Mouse (Mus musculus): ENCODE results near the gene Ift88. TPM values are rescaled to one million over a fixed set of nuclear protein-coding genes. Genes with fewer than 3 reads are reported as not detected.

Gene Ift88
- polyA plus RNA-seq, 1 experiment from 2014 or later: 15.4 TPM

DNA sequence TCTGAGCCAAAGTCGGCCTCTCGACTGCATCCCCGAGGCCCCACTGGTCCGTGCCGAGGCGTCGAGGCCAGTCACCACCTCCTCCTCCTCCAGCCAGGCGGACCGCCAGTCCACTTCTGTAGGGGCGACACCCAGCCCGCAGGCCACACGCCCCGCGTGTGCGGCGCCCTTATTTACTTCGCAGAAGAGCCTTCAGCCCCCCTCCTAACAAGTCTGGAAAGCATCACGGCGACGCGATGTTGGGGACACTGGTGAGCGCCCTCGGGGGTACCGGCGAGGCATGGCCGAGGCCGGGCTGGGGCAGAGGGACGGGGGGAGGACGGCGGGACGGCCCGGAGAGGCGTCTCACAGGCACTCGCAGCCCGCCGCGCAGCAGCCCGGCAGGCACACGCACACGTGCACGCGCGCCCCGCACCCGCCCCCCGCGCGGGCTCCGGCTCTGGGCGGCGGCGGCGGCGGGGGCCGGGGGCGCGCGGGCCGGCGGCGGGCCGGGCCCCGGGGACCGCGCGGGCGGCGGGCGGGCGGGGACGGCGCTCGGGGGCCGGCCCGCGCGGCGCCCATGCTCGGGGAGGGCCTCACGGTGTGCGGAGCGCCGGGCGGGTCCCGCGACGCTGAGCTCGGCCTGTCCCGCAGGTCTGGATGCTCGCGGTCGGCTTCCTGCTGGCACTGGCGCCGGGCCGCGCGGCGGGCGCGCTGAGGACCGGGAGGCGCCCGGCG, 101.0 kb downstream of the Ift88 start, which contains the start of gene Il17d:
Il17d (plus strand) TSS at position 107 of the 717 bp plus-strand sequence.
- Histone ChIP-seq H3K9ac (ENCODE audit: low read length) (peak within 1 kb of the TSS; percentile 78), H3K4me2 (ENCODE audit: low read length) (peak within 1 kb of the TSS; percentile 84), H3K9me3 (replicated peaks; ENCODE audit: control insufficient read depth, low read length) (no peaks in the 10 kb centered on the region), H3K27ac (ENCODE audit: low read depth, low read length) (peak within 1 kb of the TSS; percentile 68; the same call in 1 of the 2 replicates), H3K27me3 (replicated peaks; ENCODE audit: control insufficient read depth, insufficient read depth, low read length) (peaks cover 2% of the 10 kb centered on the region; the same call in 1 of the 2 replicates), H3K4me1 (ENCODE audit: control insufficient read depth, insufficient read depth, low read length) (peaks cover 5% of the 10 kb centered on the region), H3K36me3 (ENCODE audit: control insufficient read depth, insufficient read depth, low read length) (no peaks in the 10 kb centered on the region), H3K4me3 (ENCODE audit: low read depth, low read length) (peak within 1 kb of the TSS; percentile 75)
- DNase-seq (ENCODE audit: low spot score) (peak; percentile 62), ATAC-seq (peak; percentile 51)
- under 1% methylated on average over 48 of the region's 104 CpGs for WGBS

DNA sequence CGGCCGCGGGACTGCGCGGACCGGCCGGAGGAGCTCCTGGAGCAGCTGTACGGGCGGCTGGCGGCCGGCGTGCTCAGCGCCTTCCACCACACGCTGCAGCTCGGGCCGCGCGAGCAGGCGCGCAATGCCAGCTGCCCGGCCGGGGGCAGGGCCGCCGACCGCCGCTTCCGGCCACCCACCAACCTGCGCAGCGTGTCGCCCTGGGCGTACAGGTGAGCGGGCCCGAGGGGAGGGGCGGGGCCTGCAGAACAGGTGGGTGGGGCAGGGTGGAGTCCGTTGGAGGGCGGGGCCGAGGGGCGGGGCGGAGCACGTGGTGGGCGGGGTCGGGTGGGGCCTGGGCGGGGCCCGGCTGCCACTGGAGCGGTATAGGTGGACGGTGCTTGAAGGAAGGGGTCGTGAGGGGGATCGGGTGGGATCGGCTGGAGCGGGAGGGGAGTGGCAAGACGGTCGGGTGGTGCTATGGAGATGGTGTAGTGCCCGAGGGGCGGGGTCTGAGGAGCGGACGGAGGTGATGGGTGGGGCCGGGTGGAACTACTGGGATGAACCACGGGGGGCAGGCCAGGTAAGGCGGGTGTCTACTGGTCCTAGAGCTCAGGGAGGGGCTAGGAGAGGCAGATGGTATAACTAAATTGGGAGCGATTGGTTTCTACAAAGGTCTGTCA, 101.7 kb downstream of the Ift88 start:
- ATAC-seq: peak; percentile 82
- DNase-seq (ENCODE audit: low spot score): peak; percentile 56
- H3K9ac ChIP-seq (ENCODE audit: low read length): peak overlapping the region; percentile 78
- peak overlapping the region; percentile 68; the same call in 1 of the 2 replicates for H3K27ac ChIP-seq (ENCODE audit: low read depth, low read length)
- H3K4me1 ChIP-seq (ENCODE audit: control insufficient read depth, insufficient read depth, low read length): peaks cover 5% of the 10 kb centered on the region
- peak overlapping the region; percentile 75 for H3K4me3 ChIP-seq (ENCODE audit: low read depth, low read length)
- H3K36me3 ChIP-seq (ENCODE audit: control insufficient read depth, insufficient read depth, low read length): no peaks in the 10 kb centered on the region
- under 1% methylated on average over 41 of the region's 60 CpGs for WGBS
- H3K4me2 ChIP-seq (ENCODE audit: low read length): peak overlapping the region; percentile 84
- no peaks in the 10 kb centered on the region for H3K9me3 ChIP-seq (replicated peaks; ENCODE audit: control insufficient read depth, low read length)
- H3K27me3 ChIP-seq (replicated peaks; ENCODE audit: control insufficient read depth, insufficient read depth, low read length): peaks cover 2% of the 10 kb centered on the region; the same call in 1 of the 2 replicates

DNA sequence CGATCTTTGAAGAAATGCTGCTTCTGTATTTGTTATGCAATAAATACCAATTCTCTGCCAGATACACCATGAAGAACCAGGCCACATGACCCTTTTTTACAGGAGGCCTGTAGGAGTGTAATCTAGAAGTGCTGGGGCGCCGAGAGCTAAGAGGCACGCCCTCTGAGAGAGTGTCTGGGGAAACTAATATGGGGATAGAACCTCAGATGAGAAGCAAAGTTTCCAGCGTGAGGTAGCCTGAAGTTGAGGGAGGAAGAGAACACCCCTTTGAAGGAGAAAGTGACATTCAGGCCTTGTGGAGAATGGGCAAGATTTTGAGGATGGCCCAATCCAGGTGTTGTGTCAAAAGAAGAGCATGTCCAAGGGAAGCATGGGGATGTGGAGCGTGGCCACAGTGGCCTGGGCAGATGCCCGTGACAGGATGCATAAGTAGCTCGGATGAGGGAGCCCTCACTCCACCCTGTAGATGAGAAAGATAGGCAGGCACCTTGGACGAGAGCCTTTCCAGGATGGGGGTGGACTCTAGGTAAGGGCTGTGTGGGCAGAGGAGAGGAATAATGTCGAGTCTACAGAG, 102.3 kb downstream of the Ift88 start:
- H3K4me3 ChIP-seq (ENCODE audit: low read depth, low read length): peak overlapping the region; percentile 75
- peaks cover 5% of the 10 kb centered on the region for H3K4me1 ChIP-seq (ENCODE audit: control insufficient read depth, insufficient read depth, low read length)
- H3K9ac ChIP-seq (ENCODE audit: low read length): no peak overlapping the region
- peak overlapping the region; percentile 84 for H3K4me2 ChIP-seq (ENCODE audit: low read length)
- no peak overlapping the region for H3K27ac ChIP-seq (ENCODE audit: low read depth, low read length)
- DNase-seq (ENCODE audit: low spot score) (no peak), ATAC-seq (peak; percentile 14; the same call in 1 of the 2 replicates)
- peaks cover 2% of the 10 kb centered on the region; the same call in 1 of the 2 replicates for H3K27me3 ChIP-seq (replicated peaks; ENCODE audit: control insufficient read depth, insufficient read depth, low read length)
- WGBS: 50% methylated on average over 10 of the region's 10 CpGs
- no peaks in the 10 kb centered on the region for H3K9me3 ChIP-seq (replicated peaks; ENCODE audit: control insufficient read depth, low read length)
- no peaks in the 10 kb centered on the region for H3K36me3 ChIP-seq (ENCODE audit: control insufficient read depth, insufficient read depth, low read length)

DNA sequence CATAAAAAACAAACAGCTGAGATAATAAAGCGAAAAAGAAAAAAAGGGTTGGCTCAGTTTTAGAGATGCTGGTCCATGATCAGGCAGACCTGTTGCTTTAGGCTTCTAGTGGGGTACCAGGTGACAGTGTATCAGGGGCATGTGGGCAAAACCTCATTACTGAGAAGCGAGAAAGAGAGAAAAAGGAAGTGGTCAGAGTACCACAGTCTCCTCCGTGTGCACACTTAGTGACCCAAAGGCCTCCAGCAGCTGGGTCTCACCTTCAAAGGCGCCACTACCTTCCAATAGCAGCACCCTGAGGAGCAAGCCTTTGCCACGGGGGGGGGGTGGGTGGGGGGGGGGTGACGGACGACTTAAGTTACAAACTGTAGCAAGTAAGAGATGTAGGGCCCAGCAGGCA, 103.3 kb downstream of the Ift88 start:
- H3K9me3 ChIP-seq (replicated peaks; ENCODE audit: control insufficient read depth, low read length): no peaks in the 10 kb centered on the region
- peaks cover 2% of the 10 kb centered on the region; the same call in 1 of the 2 replicates for H3K27me3 ChIP-seq (replicated peaks; ENCODE audit: control insufficient read depth, insufficient read depth, low read length)
- WGBS: 48% methylated on average over 7 of the region's 7 CpGs
- DNase-seq (ENCODE audit: low spot score): no peak
- H3K4me2 ChIP-seq (ENCODE audit: low read length): no peak overlapping the region
- H3K9ac ChIP-seq (ENCODE audit: low read length): no peak overlapping the region
- H3K4me3 ChIP-seq (ENCODE audit: low read depth, low read length): no peak overlapping the region
- ATAC-seq: no peak
- no peak overlapping the region for H3K27ac ChIP-seq (ENCODE audit: low read depth, low read length)
- H3K4me1 ChIP-seq (ENCODE audit: control insufficient read depth, insufficient read depth, low read length): peaks cover 5% of the 10 kb centered on the region
- H3K36me3 ChIP-seq (ENCODE audit: control insufficient read depth, insufficient read depth, low read length): no peaks in the 10 kb centered on the region

DNA sequence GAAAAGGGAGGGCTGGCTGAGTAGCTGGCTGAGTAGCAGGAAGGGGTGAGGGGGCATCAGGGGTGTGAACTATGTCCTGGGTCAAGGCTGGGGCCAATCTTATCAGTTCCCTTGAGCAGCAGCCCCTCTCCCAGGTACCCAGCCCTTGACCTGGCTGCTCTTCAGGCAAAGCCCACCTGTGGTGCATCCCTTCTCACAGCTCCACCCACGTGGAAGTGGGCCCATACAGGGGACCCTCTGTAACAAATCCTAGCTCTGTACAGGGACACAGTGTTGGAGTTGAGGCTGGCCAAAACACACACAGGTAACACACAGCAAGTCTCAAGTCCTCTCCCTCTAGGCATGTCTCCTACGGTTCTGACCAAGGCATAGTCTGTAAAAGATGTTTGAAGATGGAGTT, 103.7 kb downstream of the Ift88 start:
- H3K36me3 ChIP-seq (ENCODE audit: control insufficient read depth, insufficient read depth, low read length): no peaks in the 10 kb centered on the region
- H3K4me3 ChIP-seq (ENCODE audit: low read depth, low read length): no peak overlapping the region
- peaks cover 2% of the 10 kb centered on the region; the same call in 1 of the 2 replicates for H3K27me3 ChIP-seq (replicated peaks; ENCODE audit: control insufficient read depth, insufficient read depth, low read length)
- no peak for DNase-seq (ENCODE audit: low spot score)
- H3K4me1 ChIP-seq (ENCODE audit: control insufficient read depth, insufficient read depth, low read length): peaks cover 5% of the 10 kb centered on the region
- H3K27ac ChIP-seq (ENCODE audit: low read depth, low read length): no peak overlapping the region
- WGBS: 50% methylated on average over 2 of the region's 2 CpGs
- H3K4me2 ChIP-seq (ENCODE audit: low read length): no peak overlapping the region
- no peak overlapping the region for H3K9ac ChIP-seq (ENCODE audit: low read length)
- H3K9me3 ChIP-seq (replicated peaks; ENCODE audit: control insufficient read depth, low read length): no peaks in the 10 kb centered on the region
- no peak for ATAC-seq

DNA sequence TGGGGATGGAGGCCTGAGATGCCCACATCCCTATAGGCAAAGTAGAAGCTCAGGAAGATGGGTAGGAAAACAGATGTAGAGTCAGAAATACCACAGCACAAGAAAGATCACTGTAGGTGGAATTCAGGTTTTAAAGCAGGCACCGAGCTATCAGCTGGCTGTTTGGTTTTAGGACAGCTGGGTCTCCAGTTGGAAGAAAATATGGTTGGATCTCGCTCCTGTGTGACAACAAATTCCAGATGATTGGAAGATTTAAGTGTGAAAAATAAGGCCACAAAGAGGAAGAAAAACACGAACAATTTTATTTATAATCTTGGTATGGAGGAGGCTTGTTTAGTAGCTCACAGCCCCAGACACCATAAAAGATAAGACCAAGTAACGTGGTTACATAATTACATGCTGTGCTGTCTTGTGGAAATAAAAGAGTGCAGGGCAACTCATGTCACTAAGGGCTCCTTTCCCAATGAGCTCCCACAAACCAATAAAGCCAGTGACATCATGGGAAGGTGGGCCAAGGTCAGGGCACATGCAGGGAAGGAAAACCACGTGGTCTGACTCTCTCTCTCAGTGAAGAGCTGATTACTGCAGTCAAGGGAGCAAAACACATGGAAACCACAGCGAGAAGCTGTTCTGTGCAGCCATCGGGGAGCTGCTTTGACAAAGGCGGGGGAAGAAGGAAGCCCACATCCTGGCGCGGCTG, 105.4 kb downstream of the Ift88 start:
- no peak overlapping the region for H3K27ac ChIP-seq (ENCODE audit: low read depth, low read length)
- no peak overlapping the region for H3K4me3 ChIP-seq (ENCODE audit: low read depth, low read length)
- no peak for DNase-seq (ENCODE audit: low spot score)
- H3K9ac ChIP-seq (ENCODE audit: low read length): no peak overlapping the region
- no peaks in the 10 kb centered on the region for H3K9me3 ChIP-seq (replicated peaks; ENCODE audit: control insufficient read depth, low read length)
- WGBS: 57% methylated on average over 10 of the region's 10 CpGs
- no peaks in the 10 kb centered on the region for H3K27me3 ChIP-seq (replicated peaks; ENCODE audit: control insufficient read depth, insufficient read depth, low read length)
- H3K36me3 ChIP-seq (ENCODE audit: control insufficient read depth, insufficient read depth, low read length): no peaks in the 10 kb centered on the region
- no peak overlapping the region for H3K4me2 ChIP-seq (ENCODE audit: low read length)
- ATAC-seq: no peak
- H3K4me1 ChIP-seq (ENCODE audit: control insufficient read depth, insufficient read depth, low read length): peaks cover 10% of the 10 kb centered on the region

DNA sequence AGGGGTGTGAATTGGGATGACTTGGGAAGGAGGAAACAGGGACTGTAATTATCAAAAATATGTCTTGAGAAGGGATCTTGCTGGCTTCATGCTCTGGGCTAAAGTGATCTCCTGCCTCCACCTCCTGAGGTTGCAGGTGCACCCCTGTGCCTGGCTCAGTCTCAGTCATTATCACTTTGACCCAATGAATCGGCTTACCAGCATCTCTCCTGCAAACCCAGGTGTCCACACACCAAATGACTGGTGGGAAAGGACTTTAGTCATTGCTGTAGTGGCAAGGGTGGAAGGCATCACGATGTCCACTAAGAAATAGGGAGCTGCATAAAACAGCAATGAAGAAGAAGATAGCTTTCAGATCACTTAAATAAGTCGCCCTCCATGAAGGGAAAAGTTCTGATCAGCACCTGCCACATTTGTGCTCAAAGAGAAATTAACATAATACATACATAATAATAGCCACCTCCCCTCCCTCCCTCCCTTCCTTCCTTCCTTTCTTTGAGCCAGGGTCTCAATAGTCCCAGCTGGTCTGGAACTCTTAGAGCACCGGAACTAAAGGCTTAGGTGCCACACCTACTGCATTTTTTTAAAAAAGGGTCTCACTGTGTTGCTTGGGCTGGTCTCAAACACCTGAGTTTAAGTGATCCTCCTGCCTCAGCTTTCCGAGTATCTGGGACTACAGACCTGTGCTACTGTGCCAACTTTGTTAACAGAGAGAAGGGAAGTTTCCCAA, 106.1 kb downstream of the Ift88 start:
- no peak overlapping the region for H3K4me2 ChIP-seq (ENCODE audit: low read length)
- no peak overlapping the region for H3K27ac ChIP-seq (ENCODE audit: low read depth, low read length)
- H3K36me3 ChIP-seq (ENCODE audit: control insufficient read depth, insufficient read depth, low read length): no peaks in the 10 kb centered on the region
- no peaks in the 10 kb centered on the region for H3K9me3 ChIP-seq (replicated peaks; ENCODE audit: control insufficient read depth, low read length)
- no peaks in the 10 kb centered on the region for H3K27me3 ChIP-seq (replicated peaks; ENCODE audit: control insufficient read depth, insufficient read depth, low read length)
- WGBS: 64% methylated on average over 5 of the region's 5 CpGs
- H3K4me1 ChIP-seq (ENCODE audit: control insufficient read depth, insufficient read depth, low read length): peaks cover 17% of the 10 kb centered on the region
- H3K9ac ChIP-seq (ENCODE audit: low read length): no peak overlapping the region
- no peak for DNase-seq (ENCODE audit: low spot score)
- no peak overlapping the region for H3K4me3 ChIP-seq (ENCODE audit: low read depth, low read length)
- ATAC-seq: no peak

DNA sequence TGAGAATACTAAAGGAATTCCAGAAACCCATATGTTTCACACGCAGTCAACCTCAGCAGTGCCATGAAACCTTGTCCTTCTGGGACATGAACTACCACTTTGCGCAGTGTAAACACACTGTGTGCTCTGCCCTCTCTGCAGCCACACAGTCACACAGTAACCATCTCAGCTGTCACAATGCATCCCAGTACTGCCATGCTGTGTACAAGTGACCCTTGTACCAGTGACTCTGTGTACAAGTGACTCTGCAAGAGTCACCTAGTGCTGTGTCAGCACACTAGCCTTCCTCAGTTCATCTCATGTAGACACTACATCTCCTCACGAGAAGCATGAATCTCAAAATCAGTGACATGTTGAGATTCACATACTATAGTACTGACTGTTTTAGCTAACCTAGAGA, 108.7 kb downstream of the Ift88 start:
- Histone ChIP-seq H3K4me3 (ENCODE audit: low read depth, low read length) (no peak overlapping the region), H3K4me2 (ENCODE audit: low read length) (no peak overlapping the region), H3K27me3 (replicated peaks; ENCODE audit: control insufficient read depth, insufficient read depth, low read length) (no peaks in the 10 kb centered on the region), H3K4me1 (ENCODE audit: control insufficient read depth, insufficient read depth, low read length) (peaks cover 28% of the 10 kb centered on the region), H3K9ac (ENCODE audit: low read length) (no peak overlapping the region), H3K9me3 (replicated peaks; ENCODE audit: control insufficient read depth, low read length) (no peaks in the 10 kb centered on the region), H3K27ac (ENCODE audit: low read depth, low read length) (no peak overlapping the region), H3K36me3 (ENCODE audit: control insufficient read depth, insufficient read depth, low read length) (no peaks in the 10 kb centered on the region)
- WGBS: 94% methylated on average over 3 of the region's 3 CpGs
- no peak for ATAC-seq
- no peak for DNase-seq (ENCODE audit: low spot score)
